Mouse (Mus musculus) liver, embryonic 11.5 days (tissue): ENCODE results near the gene N4bp2. TPM values are rescaled to one million over a fixed set of nuclear protein-coding genes. Genes with fewer than 3 reads are reported as not detected.

Source experiments
- ATAC-seq: fragments of 200-750 bp; cut with Nextera tagmentation; replicated peaks from 2 replicates; pipeline ENCODE4 v1.8.0; 2017; ENCODE audit warnings: moderate number of reproducible peaks, mild to moderate bottlenecking, moderate TSS enrichment, moderate library complexity; ENCODE audit not compliant: low FRiP score
- DNase-seq: peaks from one replicate; pipeline ENCODE4 v3.0.0-alpha.2; 2017; ENCODE audit warnings: low spot score
- H3K27ac ChIP-seq: fragments of 300-500 bp; sonication (generic); 2 replicates; pipeline ENCODE4 v1.5.1; 2014; ENCODE audit warnings: mild to moderate bottlenecking, low read depth, low read length, control low read depth
- H3K27me3 ChIP-seq: fragments of 300-500 bp; sonication (generic); replicated peaks from 2 replicates; pipeline ENCODE4 v1.6.1; 2014; ENCODE audit warnings: low read length, mixed read lengths; ENCODE audit not compliant: control insufficient read depth, insufficient read depth
- H3K36me3 ChIP-seq: fragments of 300-500 bp; sonication (generic); 2 replicates; pipeline ENCODE4 v1.6.1; 2014; ENCODE audit warnings: mild to moderate bottlenecking, low read length, moderate library complexity, mixed read lengths; ENCODE audit not compliant: control insufficient read depth, insufficient read depth
- H3K4me1 ChIP-seq: fragments of 300-500 bp; sonication (generic); replicated peaks from 2 replicates; pipeline ENCODE4 v1.6.1; 2014; ENCODE audit warnings: low read length, mixed read lengths; ENCODE audit not compliant: control insufficient read depth, insufficient read depth
- H3K4me2 ChIP-seq: fragments of 300-500 bp; sonication (generic); 2 replicates; pipeline ENCODE4 v1.6.1; 2014; ENCODE audit warnings: mild to moderate bottlenecking, control low read depth, moderate library complexity
- H3K4me3 ChIP-seq: fragments of 300-500 bp; sonication (generic); 2 replicates; pipeline ENCODE4 v1.5.1; 2014; ENCODE audit warnings: low read depth, low read length, control low read depth
- H3K9ac ChIP-seq: fragments of 300-500 bp; sonication (generic); 2 replicates; pipeline ENCODE4 v1.6.1; 2014; ENCODE audit warnings: low read depth, low read length, control low read depth
- H3K9me3 ChIP-seq: fragments of 300-500 bp; sonication (generic); 2 replicates; pipeline ENCODE4 v1.6.1; 2016; ENCODE audit warnings: low read length, inconsistent platforms, mixed read lengths; ENCODE audit not compliant: control insufficient read depth
- WGBS: fragments of 180-500 bp; shearing (Covaris S2); extraction: QIAGEN DNeasy Blood & Tissue Kit; methylation state at CpG from one replicate; pipeline ENCODE4 v1.1.7; 2014; 5-methylcytosine and 5-hydroxymethylcytosine counted together
- polyA plus RNA-seq: library from polyadenylated mRNA; unstranded; fragments of >200 nt; fragmentation: Nextera tagmentation; extraction: Ambion mirVana; gene quantifications from 2 replicates; pipeline ENCODE4 v1.2.1, GENCODE M21; 2014

N4bp2 gene
- polyA plus RNA-seq, 1 experiment from 2014 or later: 28.2 TPM

DNA sequence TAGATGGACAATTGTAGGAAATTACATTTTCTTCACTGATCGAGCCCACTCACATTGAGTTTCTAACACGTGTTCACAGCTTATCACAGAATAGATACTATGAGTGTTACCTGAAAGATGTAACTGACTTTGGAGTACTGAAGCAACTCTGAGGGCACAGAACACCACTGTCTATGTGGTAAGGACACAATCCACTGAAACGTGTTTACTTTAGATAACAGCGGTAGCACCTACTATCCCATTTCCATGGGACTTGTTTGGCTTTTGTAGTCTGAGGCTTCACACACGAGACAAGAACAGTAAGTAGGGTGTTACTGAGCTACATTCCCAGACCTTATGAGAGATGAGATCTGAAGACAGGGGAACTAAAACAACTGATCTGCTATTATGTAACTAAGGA lies 2.3 kb upstream of the N4bp2 start:
- 38% methylated on average over 5 of the region's 5 CpGs for WGBS
- no peaks in the 10 kb centered on the region for H3K27me3 ChIP-seq
- no peak overlapping the region for H3K4me2 ChIP-seq
- no peaks in the 10 kb centered on the region for H3K9me3 ChIP-seq
- DNase-seq (no peak), ATAC-seq (peak; percentile 19; the same call in 1 of the 2 replicates)
- H3K27ac ChIP-seq: peak overlapping the region; percentile 1; the same call in 1 of the 2 replicates
- H3K36me3 ChIP-seq: no peaks in the 10 kb centered on the region
- no peak overlapping the region for H3K9ac ChIP-seq
- no peak overlapping the region for H3K4me3 ChIP-seq
- H3K4me1 ChIP-seq: peaks cover 15% of the 10 kb centered on the region

DNA sequence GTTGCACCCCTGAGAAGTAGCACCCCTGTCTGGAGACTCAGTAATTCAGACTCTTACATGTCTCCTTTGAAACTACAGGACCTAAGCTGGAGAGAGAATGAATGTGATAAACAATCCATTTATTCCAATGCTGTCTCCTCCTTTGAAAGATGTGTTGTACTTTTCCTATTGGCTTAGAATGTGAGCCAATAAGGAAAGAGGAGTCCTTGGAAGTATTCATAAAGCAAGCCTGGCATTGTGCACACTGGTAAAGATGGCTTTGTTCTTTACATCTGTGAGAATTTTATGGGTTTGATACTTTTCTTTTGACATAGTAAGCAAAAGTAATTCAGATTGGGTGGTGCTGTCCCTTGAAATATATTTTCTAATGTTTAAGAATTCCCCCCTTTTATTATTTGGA lies 1.4 kb upstream of the N4bp2 start:
- ATAC-seq (no peak), DNase-seq (no peak)
- peak overlapping the region; percentile 43; the same call in 1 of the 2 replicates for H3K4me2 ChIP-seq
- H3K4me1 ChIP-seq: peaks cover 15% of the 10 kb centered on the region
- H3K9ac ChIP-seq: no peak overlapping the region
- no peaks in the 10 kb centered on the region for H3K9me3 ChIP-seq
- H3K27ac ChIP-seq: 0 out of 2 replicates have a peak overlapping the region, but pooled peaks have one; percentile 2
- H3K4me3 ChIP-seq: no peak overlapping the region
- no peaks in the 10 kb centered on the region for H3K27me3 ChIP-seq
- no peaks in the 10 kb centered on the region for H3K36me3 ChIP-seq

DNA sequence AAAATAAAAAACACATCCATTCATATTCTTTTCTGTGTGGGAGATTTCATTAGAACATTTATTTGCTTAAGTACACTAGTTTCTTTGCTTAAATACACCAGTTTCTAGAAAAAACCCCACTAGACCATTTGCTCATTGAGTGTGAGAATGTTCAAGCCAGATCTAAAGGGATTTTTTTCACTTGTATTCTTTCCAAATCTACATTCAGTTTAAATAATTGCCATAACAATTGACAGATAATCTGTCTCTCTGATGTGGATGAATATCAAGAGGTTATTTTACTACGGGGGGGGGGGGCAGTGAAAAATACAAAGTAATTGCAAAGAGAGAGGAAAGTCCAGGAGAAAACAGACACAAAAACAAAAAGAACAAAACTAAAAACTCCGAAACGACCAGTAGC lies 635 bp upstream of the N4bp2 start:
- no peaks in the 10 kb centered on the region for H3K36me3 ChIP-seq
- DNase-seq (no peak), ATAC-seq (no peak)
- peak overlapping the region; percentile 95 for H3K27ac ChIP-seq
- 4% methylated on average over 3 of the region's 3 CpGs for WGBS
- peak overlapping the region; percentile 89 for H3K9ac ChIP-seq
- no peaks in the 10 kb centered on the region for H3K27me3 ChIP-seq
- H3K4me2 ChIP-seq: peak overlapping the region; percentile 88
- H3K4me1 ChIP-seq: peaks cover 15% of the 10 kb centered on the region
- no peaks in the 10 kb centered on the region for H3K9me3 ChIP-seq
- peak overlapping the region; percentile 93 for H3K4me3 ChIP-seq

DNA sequence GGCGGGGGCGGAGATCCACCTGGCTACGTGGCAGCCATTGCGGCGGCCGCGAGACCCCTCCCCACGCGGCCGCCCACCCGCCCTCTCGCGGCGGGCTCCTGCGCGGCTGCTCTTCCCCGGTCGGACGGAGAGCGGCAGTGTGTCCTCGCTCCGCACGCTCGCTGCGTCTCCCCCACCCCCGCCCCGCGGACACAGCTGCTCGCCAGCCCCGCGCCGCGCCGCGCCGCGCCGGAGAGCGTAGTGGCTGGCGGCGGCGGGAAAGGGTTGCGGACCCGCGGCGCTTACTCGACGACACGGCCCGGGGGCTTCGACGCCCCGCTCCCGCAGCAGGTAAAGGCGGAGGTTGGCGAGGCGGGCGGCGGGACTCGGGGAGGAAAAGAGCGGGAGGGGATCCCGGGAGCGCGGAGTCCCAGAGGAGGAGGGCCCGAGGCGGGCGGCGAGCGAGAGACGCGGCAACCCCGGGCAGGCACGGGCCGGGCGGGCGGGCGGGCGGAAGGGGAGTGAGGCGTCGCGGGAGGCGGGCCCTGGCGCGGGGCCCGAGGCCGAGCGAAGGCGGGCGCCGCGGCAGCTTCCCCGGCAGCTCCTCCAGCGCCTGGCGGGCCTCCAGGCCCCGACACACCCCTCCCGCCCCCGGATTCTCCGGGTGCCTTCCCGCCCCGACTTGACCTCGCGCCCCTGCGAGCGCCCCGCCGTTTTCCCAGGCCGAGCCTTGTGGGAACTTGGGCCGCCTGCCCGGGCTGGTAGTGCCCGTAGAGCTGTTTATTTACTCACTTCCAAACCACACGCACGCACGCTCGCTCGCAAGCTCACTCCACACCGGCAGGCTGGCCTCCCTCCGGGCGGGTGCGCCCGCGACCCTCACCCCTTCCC lies 830 bp downstream of the N4bp2 start:
- H3K27me3 ChIP-seq: no peaks in the 10 kb centered on the region
- peak overlapping the region; percentile 88 for H3K4me2 ChIP-seq
- under 1% methylated on average over 84 of the region's 121 CpGs for WGBS
- H3K9me3 ChIP-seq: no peaks in the 10 kb centered on the region
- peak overlapping the region; percentile 95 for H3K27ac ChIP-seq
- peak overlapping the region; percentile 89 for H3K9ac ChIP-seq
- DNase-seq (peak; percentile 84), ATAC-seq (peak; percentile 85)
- H3K4me3 ChIP-seq: peak overlapping the region; percentile 93
- peaks cover 15% of the 10 kb centered on the region for H3K4me1 ChIP-seq
- H3K36me3 ChIP-seq: no peaks in the 10 kb centered on the region

DNA sequence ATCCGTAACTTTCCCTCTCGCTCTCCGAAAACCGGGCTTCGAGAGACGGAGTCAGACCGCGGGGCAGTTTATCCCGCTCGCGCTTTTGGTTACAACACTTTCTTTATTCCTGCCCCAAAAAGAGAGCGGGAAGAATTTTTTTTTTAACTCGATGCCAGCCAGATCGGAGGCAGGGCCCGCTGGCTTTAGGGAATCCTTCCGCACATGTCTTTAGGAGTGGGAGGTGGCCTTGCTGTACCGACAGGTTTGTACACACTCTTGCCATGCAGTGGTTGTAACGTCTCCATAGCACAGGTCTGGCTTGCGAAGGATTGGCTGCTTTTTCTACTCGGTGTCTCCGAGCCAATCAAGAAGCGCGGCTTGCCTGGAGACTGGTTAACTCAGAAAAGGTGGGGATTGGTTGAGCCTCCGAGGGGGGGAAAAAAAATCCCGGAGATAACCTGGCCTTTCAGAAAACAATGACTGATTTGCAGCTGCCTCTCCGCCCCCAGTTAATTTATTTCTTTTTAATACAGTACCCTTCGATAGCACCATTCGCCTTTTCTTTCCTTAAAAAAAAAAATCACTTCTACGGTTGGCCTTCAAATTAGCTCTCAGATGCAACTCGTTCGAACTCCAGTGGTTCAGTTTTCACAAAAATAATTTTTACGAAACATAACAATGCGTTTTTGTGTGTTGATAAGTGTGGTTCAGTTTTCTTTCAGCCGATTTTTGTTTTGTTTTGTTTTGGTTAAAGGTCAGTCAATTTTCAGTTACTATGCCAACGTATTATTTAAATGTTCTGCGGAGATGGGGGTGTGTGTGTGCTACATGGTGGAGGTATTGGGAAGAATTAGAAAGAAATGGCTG lies 1.7 kb downstream of the N4bp2 start:
- DNase-seq: peak; percentile 85
- peak; percentile 86 for ATAC-seq
- H3K27me3 ChIP-seq: no peaks in the 10 kb centered on the region
- 6% methylated on average over 36 of the region's 36 CpGs for WGBS
- H3K4me2 ChIP-seq: peak overlapping the region; percentile 88
- no peaks in the 10 kb centered on the region for H3K9me3 ChIP-seq
- peak overlapping the region; percentile 93 for H3K4me3 ChIP-seq
- H3K4me1 ChIP-seq: peaks cover 15% of the 10 kb centered on the region
- H3K36me3 ChIP-seq: no peaks in the 10 kb centered on the region
- H3K27ac ChIP-seq: peak overlapping the region; percentile 95
- peak overlapping the region; percentile 89 for H3K9ac ChIP-seq

DNA sequence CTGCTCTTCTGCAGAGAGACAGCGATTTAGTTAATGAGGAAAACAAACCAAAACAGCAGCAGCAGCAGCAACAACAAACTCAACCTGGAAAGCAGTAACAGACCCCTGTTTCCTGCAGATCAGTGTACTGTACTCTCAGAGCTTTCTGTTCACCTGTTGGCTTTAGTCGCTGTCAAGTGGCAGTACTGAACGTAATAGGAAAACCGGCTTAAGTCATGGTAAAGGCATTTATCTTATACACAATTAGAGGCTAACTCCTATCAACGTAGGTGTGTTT lies 2.3 kb downstream of the N4bp2 start:
- DNase-seq (no peak), ATAC-seq (no peak)
- Histone ChIP-seq H3K9ac (no peak overlapping the region), H3K4me1 (peaks cover 15% of the 10 kb centered on the region), H3K9me3 (no peaks in the 10 kb centered on the region), H3K4me3 (peak overlapping the region; percentile 93), H3K4me2 (peak overlapping the region; percentile 88), H3K27me3 (no peaks in the 10 kb centered on the region), H3K36me3 (no peaks in the 10 kb centered on the region), H3K27ac (no peak overlapping the region)
- WGBS: 67% methylated on average over 5 of the region's 5 CpGs

DNA sequence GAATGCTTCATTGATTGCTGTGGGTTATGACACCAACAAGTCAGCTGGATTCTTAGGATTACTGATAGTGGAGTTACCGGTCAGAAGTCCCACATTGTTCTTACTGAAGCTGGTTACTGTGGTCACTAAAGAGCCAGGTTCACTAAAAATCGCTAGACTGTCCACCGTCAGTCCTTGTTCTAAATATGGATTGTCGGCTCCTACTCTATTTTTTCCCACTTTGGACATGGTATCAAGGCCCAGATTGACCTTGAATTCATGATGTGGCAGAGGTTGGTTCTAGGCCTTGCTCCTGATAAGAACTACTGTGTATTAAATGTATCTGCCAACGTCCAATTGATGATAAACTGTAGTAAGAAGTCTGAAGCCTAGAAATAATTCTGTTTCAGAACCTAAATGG lies 4.7 kb downstream of the N4bp2 start:
- Histone ChIP-seq H3K9ac (no peak overlapping the region), H3K4me1 (peaks cover 4% of the 10 kb centered on the region), H3K4me2 (no peak overlapping the region), H3K9me3 (no peaks in the 10 kb centered on the region), H3K27me3 (no peaks in the 10 kb centered on the region), H3K4me3 (no peak overlapping the region), H3K27ac (no peak overlapping the region), H3K36me3 (peaks cover 2% of the 10 kb centered on the region; the same call in 1 of the 2 replicates)
- ATAC-seq: no peak
- DNase-seq: no peak
- WGBS: 85% methylated on average over 5 of the region's 5 CpGs

DNA sequence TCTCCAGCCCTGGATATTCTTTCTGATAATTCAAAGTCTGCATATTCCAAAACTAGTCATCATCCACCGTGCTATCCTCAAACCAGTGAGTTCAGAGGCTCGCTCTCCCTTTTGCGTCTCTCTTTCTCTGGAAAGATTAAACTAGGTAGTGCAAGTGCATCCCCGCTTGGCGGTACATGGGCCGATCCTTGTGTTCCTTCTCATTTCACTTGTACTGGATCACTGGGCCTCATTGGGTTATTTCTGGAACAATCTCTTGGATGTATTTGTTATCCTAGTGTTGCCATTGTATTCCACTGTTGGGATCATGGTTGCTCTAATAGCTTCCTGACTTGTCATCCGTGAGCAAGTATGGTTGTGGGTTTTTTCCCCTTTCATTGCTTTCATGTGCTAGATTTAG lies 6.7 kb downstream of the N4bp2 start:
- 93% methylated on average over 7 of the region's 7 CpGs for WGBS
- H3K9ac ChIP-seq: no peak overlapping the region
- no peak overlapping the region for H3K27ac ChIP-seq
- H3K9me3 ChIP-seq: no peaks in the 10 kb centered on the region
- H3K27me3 ChIP-seq: no peaks in the 10 kb centered on the region
- ATAC-seq (no peak), DNase-seq (no peak)
- H3K4me3 ChIP-seq: no peak overlapping the region
- peaks cover 4% of the 10 kb centered on the region for H3K4me1 ChIP-seq
- H3K36me3 ChIP-seq: peaks cover 2% of the 10 kb centered on the region; the same call in 1 of the 2 replicates
- no peak overlapping the region for H3K4me2 ChIP-seq
